In genomic region chr16:33224381-33224780, GRCm38 (mm10) we compare ENCODE assay signal across 24 mouse cellular contexts. TPM values are rescaled to one million over a fixed set of nuclear protein-coding genes. Genes with fewer than 3 reads are reported as not detected.
DNase-seq lines count a peak whose midpoint lies in the region; ATAC-seq lines count a peak whose summit lies in the region.
"Had no signal": no experiment of that assay in that cellular context is flagged by ENCODE, and none has a peak within 500 bp of the region (broad histone marks: within the 10 kb centered on the region; RNA-seq: fewer than 3 reads in every experiment).

No protein-coding gene starts in this region.

- no peak overlapping the region for H3K4me2 ChIP-seq in kidney, embryonic 16.5 days (replicated peaks; ENCODE audit: low read depth, low read length)
- H3K4me2 ChIP-seq: embryonic facial prominence, embryonic 13.5 days; embryonic facial prominence, embryonic 15.5 days; forebrain, embryonic 13.5 days had no signal

- no peaks in the 10 kb centered on the region for H3K27me3 ChIP-seq in heart, embryonic 10.5 days (ENCODE audit: insufficient read depth, poor library complexity, severe bottlenecking)
- H3K27me3 ChIP-seq in kidney, embryonic 16.5 days (ENCODE audit: insufficient read depth, low read length) = no peaks in the 10 kb centered on the region
- H3K27me3 ChIP-seq: embryonic facial prominence, embryonic 13.5 days; embryonic facial prominence, embryonic 15.5 days; forebrain, embryonic 13.5 days had no signal

- H3K4me3 ChIP-seq in heart, embryonic 10.5 days = no peak overlapping the region
- H3K4me3 ChIP-seq in kidney, embryonic 16.5 days (ENCODE audit: low read length) = no peak overlapping the region
- H3K4me3 ChIP-seq: embryonic facial prominence, embryonic 13.5 days; embryonic facial prominence, embryonic 15.5 days; erythroblast, embryonic 14.5 days; forebrain, embryonic 10.5 days; forebrain, embryonic 13.5 days had no signal

- H3K9ac ChIP-seq in kidney, embryonic 16.5 days (replicated peaks; ENCODE audit: low read length) = no peak overlapping the region
- H3K9ac ChIP-seq: embryonic facial prominence, embryonic 13.5 days; embryonic facial prominence, embryonic 15.5 days; forebrain, embryonic 13.5 days had no signal

- no peaks in the 10 kb centered on the region for H3K4me1 ChIP-seq in heart, embryonic 10.5 days
- H3K4me1 ChIP-seq in kidney, embryonic 16.5 days (ENCODE audit: insufficient read depth, low read length) = no peaks in the 10 kb centered on the region
- H3K4me1 ChIP-seq: embryonic facial prominence, embryonic 13.5 days; embryonic facial prominence, embryonic 15.5 days; forebrain, embryonic 10.5 days; forebrain, embryonic 13.5 days had no signal

- H3K36me3 ChIP-seq in heart, embryonic 10.5 days = peaks cover 57% of the 10 kb centered on the region
- H3K36me3 ChIP-seq in kidney, embryonic 16.5 days (ENCODE audit: insufficient read depth, low read length) = peaks cover 42% of the 10 kb centered on the region

- 88% methylated on average over 5 of the region's 5 CpGs for WGBS in heart, embryonic 10.5 days
- WGBS in kidney, embryonic 16.5 days = 75% methylated on average over 5 of the region's 5 CpGs

- peak; percentile 74 for DNase-seq in heart, adult 11 months
- DNase-seq in heart, embryonic 10.5 days (ENCODE audit: low spot score) = no peak
- DNase-seq in kidney, adult 18-20 months = peak; percentile 31
- no peak for DNase-seq in kidney, postnatal 14 days
- DNase-seq in kidney, adult 9 months = peak; percentile 60
- peak; percentile 29 to 42 for DNase-seq in kidney, postnatal 36 days
- DNase-seq in retina, embryonic 14.5 days (ENCODE audit: low spot score) = no peak
- DNase-seq: adrenal gland, adult 2 months; adrenal gland, postnatal 10 days; adrenal gland, postnatal 25 days; cerebellum, adult 11 months; cerebellum, adult 18-20 months; cerebellum, adult 8-10 months; cerebellum, adult 9-11 months; cerebellum, postnatal 14 days; cerebellum, postnatal 36 days; embryo, embryonic 11 days had no signal

- no peaks in the 10 kb centered on the region for H3K9me3 ChIP-seq in heart, embryonic 10.5 days
- no peaks in the 10 kb centered on the region for H3K9me3 ChIP-seq in kidney, embryonic 16.5 days (ENCODE audit: low read length)
- H3K9me3 ChIP-seq: embryonic facial prominence, embryonic 13.5 days; embryonic facial prominence, embryonic 15.5 days; forebrain, embryonic 10.5 days; forebrain, embryonic 13.5 days had no signal

- ATAC-seq in kidney, embryonic 16.5 days (ENCODE audit: low FRiP score, low TSS enrichment) = no peak
- ATAC-seq: forebrain, embryonic 13.5 days; forebrain, embryonic 16.5 days had no signal

- H3K27ac ChIP-seq in heart, embryonic 10.5 days = no peak overlapping the region
- no peak overlapping the region for H3K27ac ChIP-seq in kidney, embryonic 16.5 days (ENCODE audit: low read length)
- H3K27ac ChIP-seq: embryonic facial prominence, embryonic 13.5 days; embryonic facial prominence, embryonic 15.5 days; forebrain, embryonic 10.5 days; forebrain, embryonic 13.5 days had no signal

RNA-seq across cellular contexts. Expression of gene Snx4, which starts 26.9 kb away (rescaled TPM):
- 83.2 and 84.9 TPM in 2 replicates for polyA plus RNA-seq in heart, embryonic 10.5 days (2016; fragmentation: Nextera tagmentation; extraction: Ambion mirVana)
- polyA plus RNA-seq in kidney, embryonic 16.5 days (2015; fragmentation: Nextera tagmentation; extraction: Ambion mirVana) = 86.4 and 90.6 TPM in 2 replicates

RNA-seq across cellular contexts. Expression of gene Osbpl11, which starts 39.5 kb away (rescaled TPM):
- 15.9 and 18.1 TPM in 2 replicates for polyA plus RNA-seq in heart, embryonic 10.5 days (2016; fragmentation: Nextera tagmentation; extraction: Ambion mirVana)
- 15.3 and 15.8 TPM in 2 replicates for polyA plus RNA-seq in kidney, embryonic 16.5 days (2015; fragmentation: Nextera tagmentation; extraction: Ambion mirVana)

Comparison
In these comparisons a context has a peak if more than half of its experiments do, and no peak if none do; other contexts are left out.
1. DNase-seq: peak in heart, adult 11 months (single experiment), kidney, adult 18-20 months (single experiment), kidney, adult 9 months (single experiment) and kidney, postnatal 36 days (2 of 2); none in heart, embryonic 10.5 days (single experiment), kidney, postnatal 14 days (single experiment) and retina, embryonic 14.5 days (single experiment).